Mouse (Mus musculus) kidney, adult 2 months (tissue): ENCODE data around the gene Hnrnpul1. TPM values are rescaled to one million over a fixed set of nuclear protein-coding genes. Genes with fewer than 3 reads are reported as not detected.

Experiments used
- DNase-seq: peaks from one replicate; pipeline ENCODE4 v3.0.0; 2021
- H3K27ac ChIP-seq: fragments of 200-500 bp; 2 replicates; pipeline ENCODE4 v1.5.1; 2012; ENCODE audit warnings: low read depth, low read length, control low read depth, inconsistent platforms; ENCODE audit not compliant: insufficient read depth
- H3K27me3 ChIP-seq: fragments of 200-500 bp; replicated peaks from 2 replicates; pipeline ENCODE4 v1.6.1; 2012; ENCODE audit warnings: mild to moderate bottlenecking, moderate library complexity, low read length, inconsistent platforms; ENCODE audit not compliant: control insufficient read depth, insufficient read depth
- H3K36me3 ChIP-seq: fragments of 200-500 bp; 2 replicates; pipeline ENCODE4 v1.6.1; 2012; ENCODE audit warnings: mild to moderate bottlenecking, moderate library complexity, low read length, inconsistent platforms; ENCODE audit not compliant: control insufficient read depth, insufficient read depth
- H3K4me1 ChIP-seq: fragments of 200-500 bp; 2 replicates; pipeline ENCODE4 v1.6.1; 2011; ENCODE audit warnings: low read length; ENCODE audit not compliant: control insufficient read depth, insufficient read depth
- H3K4me3 ChIP-seq: fragments of 200-500 bp; 2 replicates; pipeline ENCODE4 v1.5.1; 2011; ENCODE audit warnings: mild to moderate bottlenecking, low read depth, low read length, control low read depth; ENCODE audit not compliant: insufficient read depth
- CTCF ChIP-seq: fragments of 200-500 bp; conservative IDR thresholded peaks from 2 replicates; pipeline ENCODE4 v1.5.1; 2011; ENCODE audit warnings: low read depth, mild to moderate bottlenecking, control low read depth, low read length, moderate library complexity, mixed read lengths; ENCODE audit not compliant: insufficient read depth, insufficient read length
- POLR2A ChIP-seq: fragments of 200-500 bp; IDR thresholded peaks from one replicate; pipeline ENCODE4 v1.6.1; 2011; ENCODE audit warnings: low read depth, low read length, control low read depth
- WGBS: fragments of 180-500 bp; shearing (Covaris S2); methylation state at CpG from one replicate; pipeline ENCODE4 v1.1.7; 2018; 5-methylcytosine and 5-hydroxymethylcytosine counted together
- polyA plus RNA-seq: library from polyadenylated mRNA; depleted of rRNA; stranded (reverse); fragments of >200 nt; gene quantifications from 2 replicates; pipeline ENCODE4 v1.2.3, GENCODE M21; 2012

The Hnrnpul1 gene
- polyA plus RNA-seq, 1 experiment, result 41.7 TPM

DNA sequence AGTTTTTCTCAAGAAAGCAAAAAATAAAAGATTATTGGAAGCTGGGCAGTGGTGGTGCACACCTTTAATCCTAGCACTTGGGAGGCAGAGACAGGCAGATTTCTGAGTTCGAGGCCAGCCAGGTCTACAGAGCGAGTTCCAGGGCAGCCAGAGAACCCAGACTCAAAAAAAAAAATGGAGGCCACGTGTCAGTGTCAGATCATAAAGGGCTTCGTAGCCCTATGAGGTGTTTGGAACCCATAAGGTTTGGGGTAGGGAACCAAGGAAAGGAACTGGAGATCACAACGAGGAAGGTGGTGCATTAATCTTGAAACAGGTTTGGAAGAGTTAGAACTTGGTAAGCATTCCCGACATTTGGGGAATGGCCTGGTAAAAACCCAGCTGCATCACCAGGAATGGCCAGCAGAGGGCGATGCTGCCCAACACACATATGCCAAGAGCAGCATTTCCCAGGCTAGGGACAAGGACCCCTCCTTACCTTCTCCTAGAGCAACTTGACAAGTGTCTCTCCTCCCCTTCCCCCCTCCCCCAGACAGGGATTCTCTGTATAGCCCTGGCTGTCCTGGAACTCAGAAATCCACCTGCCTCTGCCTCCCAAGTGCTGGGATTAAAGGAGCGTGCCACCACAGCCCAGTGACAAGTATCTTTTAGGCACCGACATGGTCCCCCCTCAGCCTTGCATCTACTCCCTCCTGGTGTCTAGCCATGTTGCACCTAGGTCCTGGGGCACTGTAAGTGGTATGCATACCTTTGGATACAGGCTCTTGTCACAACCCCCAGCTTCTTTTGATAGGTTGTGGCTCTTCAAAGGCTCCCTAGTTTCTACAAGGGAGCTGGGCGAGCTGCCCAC lies 34.6 kb downstream of the Hnrnpul1 start:
- H3K4me1 ChIP-seq, result peaks cover 3% of the 10 kb centered on the region; the same call in 1 of the 2 replicates
- DNase-seq, result peak; percentile 79
- 57% methylated on average over 10 of the region's 10 CpGs for WGBS
- no peak overlapping the region for H3K27ac ChIP-seq
- TF ChIP-seq CTCF, result peak; percentile 96
- no peak for TF ChIP-seq POLR2A
- no peak overlapping the region for H3K4me3 ChIP-seq
- peaks cover 2% of the 10 kb centered on the region for H3K36me3 ChIP-seq
- H3K27me3 ChIP-seq, result no peaks in the 10 kb centered on the region

GRCm38 (mm10) chr7:25718788-25719417 lies 35.7 kb downstream of the Hnrnpul1 start, which contains the start of gene Ccdc97:
TSS of gene Ccdc97 (minus strand) at chr7:25719088.
- H3K36me3 ChIP-seq, result peaks cover 2% of the 10 kb centered on the region; the same call in 1 of the 2 replicates
- 2% methylated on average over 32 of the region's 32 CpGs for WGBS
- peak; percentile 98 for DNase-seq
- peaks cover 3% of the 10 kb centered on the region; the same call in 1 of the 2 replicates for H3K4me1 ChIP-seq
- H3K4me3 ChIP-seq, result peak within 1 kb of the TSS; percentile 68
- peak within 1 kb of the TSS; percentile 79 for H3K27ac ChIP-seq
- peak; percentile 27 for TF ChIP-seq POLR2A
- TF ChIP-seq CTCF, result no peak
- no peaks in the 10 kb centered on the region for H3K27me3 ChIP-seq

DNA sequence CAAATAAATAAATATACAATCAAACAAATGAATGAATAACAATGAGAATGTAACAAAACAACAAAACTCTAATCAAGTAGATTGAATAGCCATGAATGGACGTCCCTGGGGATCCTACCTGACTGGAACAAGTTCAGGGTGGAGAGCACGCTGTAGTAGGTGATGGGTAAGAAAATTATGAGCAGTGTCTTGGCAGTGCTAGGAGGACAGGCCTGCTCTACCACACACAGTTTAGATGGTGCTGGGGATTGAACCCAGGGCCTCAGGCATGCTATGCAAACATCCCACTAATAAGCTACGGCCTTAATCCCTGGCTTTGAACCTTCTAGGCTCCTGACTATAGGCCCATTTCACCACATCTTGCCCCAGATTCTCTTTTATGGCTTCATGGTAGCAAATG lies 37.1 kb downstream of the Hnrnpul1 start:
- no peak overlapping the region for H3K27ac ChIP-seq
- peaks cover 3% of the 10 kb centered on the region; the same call in 1 of the 2 replicates for H3K4me1 ChIP-seq
- TF ChIP-seq CTCF, result no peak
- no peak for TF ChIP-seq POLR2A
- 86% methylated on average over 3 of the region's 3 CpGs for WGBS
- no peak overlapping the region for H3K4me3 ChIP-seq
- no peak for DNase-seq
- peaks cover 2% of the 10 kb centered on the region for H3K36me3 ChIP-seq
- H3K27me3 ChIP-seq, result no peaks in the 10 kb centered on the region

GRCm38 (mm10) chr7:25715731-25716271 lies 38.8 kb downstream of the Hnrnpul1 start:
- no peak for TF ChIP-seq CTCF
- no peak for TF ChIP-seq POLR2A
- no peaks in the 10 kb centered on the region; the same call in 1 of the 2 replicates for H3K36me3 ChIP-seq
- no peak for DNase-seq
- H3K27me3 ChIP-seq, result no peaks in the 10 kb centered on the region
- peaks cover 3% of the 10 kb centered on the region; the same call in 1 of the 2 replicates for H3K4me1 ChIP-seq
- H3K27ac ChIP-seq, result no peak overlapping the region
- no peak overlapping the region for H3K4me3 ChIP-seq
- 95% methylated on average over 22 of the region's 22 CpGs for WGBS

DNA sequence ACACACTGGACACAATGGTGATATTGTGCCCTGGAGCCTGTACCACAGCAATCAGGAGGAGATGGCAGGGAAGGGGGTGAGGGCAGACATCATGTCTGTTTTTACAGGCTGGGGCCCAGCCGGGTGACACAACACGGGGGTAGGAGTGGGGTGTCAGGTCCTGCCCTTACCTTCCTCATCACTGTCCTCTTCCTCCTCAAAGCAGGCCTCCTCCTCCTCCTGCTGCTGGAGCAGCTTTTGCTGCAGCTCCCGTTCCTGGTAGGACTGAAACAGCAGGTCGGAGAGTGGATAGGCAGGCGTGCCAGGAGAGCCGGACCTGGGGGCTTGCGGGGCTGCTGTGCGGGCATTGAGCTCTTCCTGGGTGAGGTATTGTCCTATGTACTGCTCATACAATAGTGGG lies 40.0 kb downstream of the Hnrnpul1 start:
- H3K27ac ChIP-seq, result no peak overlapping the region
- H3K27me3 ChIP-seq, result no peaks in the 10 kb centered on the region
- no peaks in the 10 kb centered on the region; the same call in 1 of the 2 replicates for H3K36me3 ChIP-seq
- no peak for DNase-seq
- WGBS, result 89% methylated on average over 8 of the region's 8 CpGs
- no peak overlapping the region for H3K4me3 ChIP-seq
- TF ChIP-seq POLR2A, result no peak
- TF ChIP-seq CTCF, result no peak
- peaks cover 6% of the 10 kb centered on the region; the same call in 1 of the 2 replicates for H3K4me1 ChIP-seq

GRCm38 (mm10) chr7:25712801-25713200 lies 41.8 kb downstream of the Hnrnpul1 start:
- WGBS, result 86% methylated on average over 9 of the region's 9 CpGs
- H3K4me3 ChIP-seq, result no peak overlapping the region
- TF ChIP-seq CTCF (no peak), POLR2A (no peak)

DNA sequence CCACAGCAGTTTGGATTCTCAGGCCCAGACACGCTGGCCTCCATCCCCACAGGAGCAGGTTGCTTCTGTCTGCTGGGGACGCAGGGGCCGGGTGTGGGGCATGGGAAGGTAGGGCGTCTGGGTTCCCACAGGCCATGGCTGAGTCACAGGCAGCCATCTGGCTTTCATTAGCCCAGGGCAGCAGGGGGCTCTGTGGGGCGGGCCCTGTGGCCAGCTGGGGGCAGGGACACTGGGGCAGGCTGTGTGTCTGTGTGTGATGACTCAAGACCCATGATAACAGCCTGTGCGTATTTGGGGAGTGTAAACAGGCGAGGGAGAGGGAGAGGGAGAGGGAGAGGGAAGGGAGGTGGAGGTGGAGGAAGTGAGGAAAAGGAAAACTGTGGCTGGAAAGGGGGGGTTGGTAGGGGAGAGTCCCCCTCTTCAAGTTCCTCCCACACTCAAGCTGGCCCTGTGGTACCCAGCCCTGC lies 42.8 kb downstream of the Hnrnpul1 start:
- WGBS, result 60% methylated on average over 7 of the region's 7 CpGs
- no peak for TF ChIP-seq POLR2A
- no peak for TF ChIP-seq CTCF
- H3K27me3 ChIP-seq, result no peaks in the 10 kb centered on the region
- H3K4me1 ChIP-seq, result 0 out of 2 replicates have a peak, but pooled peaks cover 3% of the 10 kb centered on the region
- H3K36me3 ChIP-seq, result no peaks in the 10 kb centered on the region; the same call in 1 of the 2 replicates
- no peak for DNase-seq
- no peak overlapping the region for H3K27ac ChIP-seq
- no peak overlapping the region for H3K4me3 ChIP-seq

More at GRCm38 (mm10) chr7:25712801-25713200, 41.8 kb downstream of the Hnrnpul1 start:
- no peak for DNase-seq
- H3K27me3 ChIP-seq, result no peaks in the 10 kb centered on the region
- H3K27ac ChIP-seq, result no peak overlapping the region
- no peaks in the 10 kb centered on the region; the same call in 1 of the 2 replicates for H3K36me3 ChIP-seq
- H3K4me1 ChIP-seq, result 0 out of 2 replicates have a peak, but pooled peaks cover 3% of the 10 kb centered on the region
